In genomic region chr19:40478161-40478575, GRCm38 (mm10) we compare ENCODE assay signal across 8 mouse cellular contexts. TPM values are rescaled to one million over a fixed set of nuclear protein-coding genes. Genes with fewer than 3 reads are reported as not detected.
DNase-seq lines count a peak whose midpoint lies in the region; ATAC-seq and TF ChIP-seq lines count a peak whose summit lies in the region.

No protein-coding gene starts in this region.

- H3K27ac ChIP-seq in brown adipose tissue, adult 24 weeks (replicated peaks; ENCODE audit: low read depth, low read length): peak overlapping the region; percentile 64
- H3K27ac ChIP-seq in heart, postnatal 0 days (ENCODE audit: low read depth): peak overlapping the region; percentile 92
- H3K27ac ChIP-seq in liver, postnatal 0 days (ENCODE audit: low read depth): peak overlapping the region; percentile 81

- DNase-seq in left cerebral cortex, postnatal 4 days: peak; percentile 70
- DNase-seq in left cerebral cortex, postnatal 14 days (ENCODE audit: low spot score in 2 of 2): no peak
- peak; percentile 57 for DNase-seq in heart, postnatal 0 days (ENCODE audit: low spot score)
- DNase-seq in liver, postnatal 0 days: no peak
- no peak for DNase-seq in thymus, adult 18-20 months
- DNase-seq in ovary, adult 18-20 months (ENCODE audit: low spot score): no peak
- DNase-seq in urinary bladder, adult 2 months (ENCODE audit: low spot score): no peak

- TF ChIP-seq EP300 in heart, postnatal 0 days (IDR thresholded peaks at IDR 0.05; ENCODE audit: low read depth): 0 out of 2 replicates have a peak, but pooled peaks have one; percentile 15
- no peak for TF ChIP-seq EP300 in liver, postnatal 0 days (IDR thresholded peaks at IDR 0.05; ENCODE audit: low read depth)

- no peak overlapping the region for H3K4me3 ChIP-seq in brown adipose tissue, adult 24 weeks (ENCODE audit: insufficient read depth, low read depth, low read length)
- H3K4me3 ChIP-seq in heart, postnatal 0 days (ENCODE audit: low read depth, low read length): no peak overlapping the region
- H3K4me3 ChIP-seq in liver, postnatal 0 days (ENCODE audit: low read depth, low read length): no peak overlapping the region

- peaks cover 41% of the 10 kb centered on the region for H3K4me1 ChIP-seq in brown adipose tissue, adult 24 weeks (ENCODE audit: control insufficient read depth, insufficient read depth, insufficient read length, low read length)
- peaks cover 55% of the 10 kb centered on the region for H3K4me1 ChIP-seq in heart, postnatal 0 days (ENCODE audit: control insufficient read depth, insufficient read depth)
- peaks cover 46% of the 10 kb centered on the region for H3K4me1 ChIP-seq in liver, postnatal 0 days (ENCODE audit: insufficient read depth)

- peak overlapping the region; percentile 3; the same call in 1 of the 2 replicates for H3K9ac ChIP-seq in heart, postnatal 0 days (replicated peaks; ENCODE audit: low read depth, low read length)
- no peak overlapping the region for H3K9ac ChIP-seq in liver, postnatal 0 days (replicated peaks)

- H3K9me3 ChIP-seq in heart, postnatal 0 days (replicated peaks; ENCODE audit: control insufficient read depth, low read length): no peaks in the 10 kb centered on the region
- no peaks in the 10 kb centered on the region for H3K9me3 ChIP-seq in liver, postnatal 0 days (ENCODE audit: low read length)

- TF ChIP-seq CTCF in heart, postnatal 0 days (IDR thresholded peaks at IDR 0.05; ENCODE audit: low read depth): 0 out of 2 replicates have a peak, but pooled peaks have one; percentile 4
- TF ChIP-seq CTCF in liver, postnatal 0 days (IDR thresholded peaks at IDR 0.05; ENCODE audit: low read depth): no peak

- peak; percentile 64 for ATAC-seq in heart, postnatal 0 days (ENCODE audit: insufficient read depth, low read depth)
- ATAC-seq in liver, postnatal 0 days: peak; percentile 44

- intact Hi-C loops in left cerebral cortex, postnatal 4 days (cut with DNase I): no loop called here
- intact Hi-C loops in left cerebral cortex, postnatal 14 days (cut with DNase I): no loop called here

- no peak overlapping the region for H3K4me2 ChIP-seq in heart, postnatal 0 days (ENCODE audit: low read depth, low read length)
- H3K4me2 ChIP-seq in liver, postnatal 0 days (ENCODE audit: low read depth, low read length): no peak overlapping the region

- H3K27me3 ChIP-seq in heart, postnatal 0 days (ENCODE audit: control insufficient read depth, insufficient read depth, low read length): no peaks in the 10 kb centered on the region
- no peaks in the 10 kb centered on the region for H3K27me3 ChIP-seq in liver, postnatal 0 days (ENCODE audit: insufficient read depth, low read length)

- no peaks in the 10 kb centered on the region; the same call in 1 of the 2 replicates for H3K36me3 ChIP-seq in heart, postnatal 0 days (replicated peaks; ENCODE audit: control insufficient read depth, insufficient read depth, low read length)
- no peaks in the 10 kb centered on the region for H3K36me3 ChIP-seq in liver, postnatal 0 days (replicated peaks; ENCODE audit: insufficient read depth, low read length)

- 32% methylated on average over 10 of the region's 10 CpGs for WGBS in heart, postnatal 0 days
- WGBS in liver, postnatal 0 days (ENCODE audit: insufficient replicate concordance): 65% methylated on average over 10 of the region's 10 CpGs

RNA-seq across cellular contexts. Expression of gene Sorbs1, which starts 35.4 kb away (rescaled TPM):
- total RNA-seq in left cerebral cortex, postnatal 4 days (2021): 100 to 1,000 TPM; 141 to 154 TPM
- total RNA-seq in left cerebral cortex, postnatal 14 days (2021): 100 to 1,000 TPM; 108 to 126 TPM
- polyA plus RNA-seq in brown adipose tissue, adult 24 weeks (2012; ENCODE audit: insufficient read depth, insufficient read length, missing spikeins): 254 and 431 TPM in 2 replicates
- total RNA-seq in heart, postnatal 0 days (2014; rRNA removed; ENCODE audit: low replicate concordance): 77.7 and 140 TPM in 2 replicates
- 153 and 159 TPM in 2 replicates for polyA plus RNA-seq in heart, postnatal 0 days (2015; fragmentation: Nextera tagmentation; extraction: Ambion mirVana)
- 28.2 and 30.4 TPM in 2 replicates for polyA plus RNA-seq in liver, postnatal 0 days (2015; fragmentation: Nextera tagmentation; extraction: Ambion mirVana)
- polyA plus RNA-seq in urinary bladder, adult 2 months (2012; rRNA removed): 313 and 368 TPM in 2 replicates

Comparison
In these comparisons a context has a peak if more than half of its experiments do, and no peak if none do; other contexts are left out.
1. DNase-seq: peak in left cerebral cortex, postnatal 4 days (single experiment) and heart, postnatal 0 days (single experiment); none in left cerebral cortex, postnatal 14 days (0 of 2), liver, postnatal 0 days (single experiment), thymus, adult 18-20 months (0 of 2), ovary, adult 18-20 months (single experiment) and urinary bladder, adult 2 months (single experiment).
2. Peak in every context shown above with its lines, with median percentiles within 50 percentile points of each other: H3K27ac ChIP-seq.